Mouse (Mus musculus) intestine, embryonic 15.5 days (tissue): ENCODE measurements around the gene Akr1b10. TPM values are rescaled to one million over a fixed set of nuclear protein-coding genes. Genes with fewer than 3 reads are reported as not detected.
A peak's percentile ranks its signal among the peaks of the same experiment; 100 is the strongest.
"Not testable (repeated sequence)": the region's sequence is repeated elsewhere in the genome, so short reads cannot be mapped to it uniquely, and the experiment has no call there.

Source experiments
- ATAC-seq: fragments of 200-750 bp; cut with Nextera tagmentation; 2 replicates; pipeline ENCODE4 v1.8.0; 2017; ENCODE audit warnings: moderate TSS enrichment, moderate library complexity
- H3K27ac ChIP-seq: fragments of 300-500 bp; sonication (generic); 2 replicates; pipeline ENCODE4 v1.5.1; 2015; ENCODE audit warnings: mild to moderate bottlenecking, inconsistent platforms
- H3K27me3 ChIP-seq: fragments of 300-500 bp; sonication (generic); replicated peaks from 2 replicates; pipeline ENCODE4 v1.6.1; 2015; ENCODE audit warnings: inconsistent platforms
- H3K36me3 ChIP-seq: fragments of 300-500 bp; sonication (generic); 2 replicates; pipeline ENCODE4 v1.6.1; 2015; ENCODE audit warnings: inconsistent platforms
- H3K4me1 ChIP-seq: fragments of 300-500 bp; sonication (generic); replicated peaks from 2 replicates; pipeline ENCODE4 v1.6.1; 2015; ENCODE audit warnings: inconsistent platforms
- H3K4me2 ChIP-seq: fragments of 300-500 bp; sonication (generic); replicated peaks from 2 replicates; pipeline ENCODE4 v1.6.1; 2015; ENCODE audit warnings: mild to moderate bottlenecking, inconsistent platforms
- H3K4me3 ChIP-seq: fragments of 300-500 bp; sonication (generic); replicated peaks from 2 replicates; pipeline ENCODE4 v1.5.1; 2015; ENCODE audit warnings: inconsistent platforms
- H3K9ac ChIP-seq: fragments of 300-500 bp; sonication (generic); 2 replicates; pipeline ENCODE4 v1.6.1; 2015; ENCODE audit warnings: inconsistent platforms
- H3K9me3 ChIP-seq: fragments of 300-500 bp; sonication (generic); 2 replicates; pipeline ENCODE4 v1.6.1; 2016; ENCODE audit warnings: inconsistent platforms
- WGBS: fragments of 180-500 bp; shearing (Covaris S2); methylation state at CpG from one replicate; pipeline ENCODE4 v1.1.7; 2015; 5-methylcytosine and 5-hydroxymethylcytosine counted together
- polyA plus RNA-seq: library from polyadenylated mRNA; unstranded; fragments of >200 nt; fragmentation: Nextera tagmentation; extraction: Ambion mirVana; gene quantifications from 2 replicates; pipeline ENCODE4 v1.2.1, GENCODE M21; 2015

Gene Akr1b10
- polyA plus RNA-seq, 1 experiment from 2014 or later: 14.5 TPM

DNA sequence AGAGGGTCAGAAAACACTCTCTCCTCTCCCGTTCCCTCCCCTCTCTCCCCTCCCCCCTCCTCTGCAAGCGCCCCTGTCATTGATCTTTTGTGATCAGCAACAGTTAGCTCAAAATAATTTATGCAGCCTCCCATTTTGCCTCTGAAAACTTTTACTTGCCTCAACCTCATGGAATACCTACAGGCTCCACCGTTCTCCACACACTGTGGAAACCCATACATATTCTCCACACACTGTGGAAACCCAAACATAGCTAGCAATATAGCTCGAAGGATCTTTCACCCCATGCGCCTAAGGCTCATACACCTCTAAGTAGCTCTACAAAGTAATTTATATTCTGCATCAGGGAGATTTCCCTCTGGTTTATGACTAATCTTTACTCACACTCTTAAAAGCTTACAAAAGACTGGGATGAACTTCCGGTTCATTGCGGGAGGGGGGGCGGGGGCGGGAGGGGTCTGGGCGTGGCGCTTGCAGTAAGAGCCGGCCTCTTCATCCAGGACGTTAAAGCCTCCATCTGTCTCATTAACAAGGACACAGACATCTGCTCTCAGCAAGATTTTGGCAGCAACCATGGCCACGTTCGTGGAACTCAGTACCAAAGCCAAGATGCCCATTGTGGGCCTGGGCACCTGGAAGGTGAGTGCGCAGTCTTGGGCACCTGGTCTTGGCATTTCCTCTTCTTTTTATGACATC is 30.2 kb upstream of the Akr1b10 start, which contains the start of gene Akr1b8:
TSS of gene Akr1b8 (plus strand) at position 462 of the 696 bp plus-strand sequence.
- no peaks in the 10 kb centered on the region for H3K9me3 ChIP-seq
- 0 out of 2 replicates have a peak within 1 kb of the TSS, but pooled peaks have one; percentile 6 for H3K4me3 ChIP-seq
- H3K36me3 ChIP-seq: no peaks in the 10 kb centered on the region
- H3K4me2 ChIP-seq: peak within 1 kb of the TSS; percentile 49
- ATAC-seq: peak; percentile 52
- no peak within 1 kb of the TSS for H3K9ac ChIP-seq
- WGBS: 16% methylated on average over 16 of the region's 16 CpGs
- H3K27me3 ChIP-seq: no peaks in the 10 kb centered on the region
- peaks cover 10% of the 10 kb centered on the region for H3K4me1 ChIP-seq
- H3K27ac ChIP-seq: no peak within 1 kb of the TSS; the same call in 1 of the 2 replicates

DNA sequence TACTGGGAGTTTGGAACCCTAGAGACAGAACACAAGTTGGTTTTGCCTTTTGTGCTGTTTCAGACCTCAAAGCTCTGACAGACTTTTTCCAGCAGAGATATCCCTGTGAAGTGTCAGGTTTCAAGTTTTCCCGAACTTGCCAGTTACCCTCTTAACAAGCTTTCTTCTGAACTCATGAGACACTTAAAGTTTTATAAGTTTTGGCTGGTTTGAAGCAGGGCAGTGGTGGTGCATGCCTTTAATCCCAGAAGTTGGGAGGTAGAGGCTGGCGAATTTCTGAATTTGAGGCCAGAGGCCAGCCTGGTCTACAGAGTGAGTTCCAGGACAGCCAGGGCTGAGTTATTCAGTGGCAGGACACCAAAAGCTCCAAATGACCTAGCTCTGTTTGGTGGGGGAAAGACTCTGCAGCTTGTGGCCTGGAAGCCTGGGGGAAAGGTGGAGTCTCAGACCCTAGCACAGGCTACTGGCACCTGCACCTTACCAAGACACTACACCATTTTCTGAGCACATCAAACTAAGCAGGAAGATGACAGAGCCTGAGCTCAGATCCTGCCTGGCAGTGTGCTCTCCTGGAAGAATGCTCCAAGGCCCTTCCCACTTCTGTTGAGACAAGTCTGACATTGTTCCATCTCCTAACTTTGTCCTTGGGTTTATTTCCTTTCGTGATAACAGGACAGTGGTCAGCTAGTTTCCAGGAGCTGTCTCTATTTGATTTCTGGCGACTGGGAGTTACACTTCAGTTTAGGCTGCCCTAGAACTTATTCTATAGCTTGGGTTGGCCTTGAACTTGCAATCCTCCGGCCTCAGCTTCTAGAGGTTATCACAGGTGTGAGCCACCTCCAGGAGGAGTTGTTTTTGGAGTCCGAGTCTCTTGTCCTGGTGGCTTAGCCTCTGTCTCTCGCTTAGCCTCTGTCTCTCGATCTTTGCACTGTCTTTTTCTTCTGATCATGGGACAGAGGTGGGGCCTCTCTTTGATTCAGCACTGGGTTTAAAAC is 29.4 kb upstream of the Akr1b10 start:
- WGBS: 56% methylated on average over 8 of the region's 8 CpGs
- Histone ChIP-seq H3K9me3 (no peaks in the 10 kb centered on the region), H3K4me3 (no peak overlapping the region), H3K9ac (no peak overlapping the region), H3K4me1 (peaks cover 10% of the 10 kb centered on the region), H3K36me3 (no peaks in the 10 kb centered on the region), H3K27ac (no peak overlapping the region; the same call in 1 of the 2 replicates), H3K4me2 (peak overlapping the region; percentile 49), H3K27me3 (no peaks in the 10 kb centered on the region)
- ATAC-seq: no peak; the same call in 1 of the 2 replicates

DNA sequence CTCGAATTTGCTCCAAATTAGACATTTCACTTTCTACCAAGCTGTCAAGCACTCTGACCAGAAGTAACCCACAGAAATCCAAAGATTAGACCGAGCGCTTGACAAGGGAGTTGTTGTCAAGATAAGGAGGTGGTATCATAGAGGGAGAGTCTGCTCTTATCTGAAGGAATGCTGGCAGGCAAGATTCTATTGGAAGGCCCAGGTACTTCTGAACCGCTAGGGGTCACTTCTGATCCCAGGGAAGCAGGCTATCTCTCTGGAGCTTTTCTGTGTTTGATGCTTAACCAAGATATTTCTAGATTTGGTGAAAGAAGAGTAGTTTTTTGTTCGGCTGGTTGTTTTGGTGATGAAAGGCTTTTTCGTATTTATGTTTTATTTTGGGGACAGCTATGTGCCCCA is 28.7 kb upstream of the Akr1b10 start:
- no peak overlapping the region for H3K9ac ChIP-seq
- no peaks in the 10 kb centered on the region for H3K27me3 ChIP-seq
- no peak overlapping the region for H3K27ac ChIP-seq
- 61% methylated on average over 6 of the region's 6 CpGs for WGBS
- H3K4me3 ChIP-seq: no peak overlapping the region
- no peaks in the 10 kb centered on the region for H3K9me3 ChIP-seq
- H3K4me1 ChIP-seq: peaks cover 10% of the 10 kb centered on the region
- H3K36me3 ChIP-seq: no peaks in the 10 kb centered on the region
- no peak for ATAC-seq
- H3K4me2 ChIP-seq: no peak overlapping the region

DNA sequence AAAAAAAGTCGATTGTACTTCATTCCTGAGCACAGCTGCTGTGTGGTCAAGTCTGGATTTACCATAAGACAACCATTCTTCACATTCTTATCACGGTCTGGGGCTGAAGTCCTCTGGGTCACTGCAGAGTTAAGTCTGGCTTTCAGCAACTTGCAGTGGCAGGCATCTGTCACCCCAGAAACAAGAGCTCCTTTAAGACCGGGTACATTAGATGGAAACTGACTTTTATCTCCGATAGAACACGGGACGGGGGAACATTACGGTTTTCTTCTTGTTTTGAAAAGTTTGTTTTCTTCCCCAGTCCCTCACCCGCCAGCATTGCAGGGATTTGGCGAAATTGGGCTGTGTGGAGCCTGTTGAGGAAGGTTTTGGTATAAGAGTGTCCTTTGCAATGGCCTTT is 28.2 kb upstream of the Akr1b10 start:
- 77% methylated on average over 9 of the region's 9 CpGs for WGBS
- no peak overlapping the region for H3K4me2 ChIP-seq
- H3K27ac ChIP-seq: no peak overlapping the region
- H3K36me3 ChIP-seq: no peaks in the 10 kb centered on the region
- no peak overlapping the region for H3K4me3 ChIP-seq
- no peak for ATAC-seq
- no peaks in the 10 kb centered on the region for H3K27me3 ChIP-seq
- no peak overlapping the region for H3K9ac ChIP-seq
- peaks cover 10% of the 10 kb centered on the region for H3K4me1 ChIP-seq
- H3K9me3 ChIP-seq: no peaks in the 10 kb centered on the region

DNA sequence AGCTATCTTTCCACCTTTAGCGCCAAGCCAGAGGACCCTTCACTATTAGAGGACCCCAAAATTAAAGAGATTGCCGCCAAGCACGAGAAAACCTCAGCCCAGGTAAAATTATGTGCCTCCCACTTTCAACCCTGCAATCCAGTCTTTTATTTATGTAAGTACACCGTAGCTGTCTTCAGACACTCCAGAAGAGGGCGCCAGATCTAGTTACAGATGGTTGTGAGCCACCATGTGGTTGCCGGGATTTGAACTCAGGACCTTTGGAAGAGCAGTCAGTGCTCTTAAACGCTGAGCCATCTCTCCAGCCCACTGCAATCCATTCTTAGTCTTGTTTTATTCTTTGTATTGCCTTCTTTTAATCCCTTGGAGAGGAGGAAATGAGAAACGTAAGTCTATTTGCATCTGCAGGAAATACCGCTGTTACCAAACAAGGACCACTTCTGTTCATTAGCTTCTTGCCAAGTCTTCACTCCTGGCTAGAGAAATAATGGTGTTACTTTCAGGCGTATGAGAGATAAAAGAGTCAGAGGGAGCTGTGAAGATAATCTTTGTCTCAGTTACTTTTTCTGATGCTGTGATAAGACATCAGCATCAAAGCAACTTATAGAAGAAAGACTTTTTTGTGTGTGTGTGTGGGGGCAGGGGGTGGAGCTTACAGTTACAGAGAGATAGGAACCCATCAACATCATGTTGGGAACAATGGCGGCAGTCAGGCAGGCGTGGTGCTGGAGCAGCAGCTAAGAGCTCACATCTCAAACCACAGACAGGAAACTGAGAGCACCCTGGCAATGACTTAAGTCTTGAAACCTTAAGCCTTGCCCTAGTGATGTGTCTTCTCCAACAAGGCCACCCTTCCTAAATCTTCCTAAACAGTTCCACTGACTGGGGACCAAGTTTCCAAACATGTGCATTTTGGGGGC is 19.5 kb upstream of the Akr1b10 start:
- H3K27me3 ChIP-seq: no peaks in the 10 kb centered on the region
- no peak for ATAC-seq
- no peaks in the 10 kb centered on the region for H3K4me1 ChIP-seq
- H3K9me3 ChIP-seq: no peaks in the 10 kb centered on the region
- no peak overlapping the region for H3K4me3 ChIP-seq
- H3K36me3 ChIP-seq: no peaks in the 10 kb centered on the region
- H3K27ac ChIP-seq: no peak overlapping the region
- no peak overlapping the region for H3K9ac ChIP-seq
- 84% methylated on average over 12 of the region's 12 CpGs for whole genome bisulfite sequencing
- no peak overlapping the region for H3K4me2 ChIP-seq

DNA sequence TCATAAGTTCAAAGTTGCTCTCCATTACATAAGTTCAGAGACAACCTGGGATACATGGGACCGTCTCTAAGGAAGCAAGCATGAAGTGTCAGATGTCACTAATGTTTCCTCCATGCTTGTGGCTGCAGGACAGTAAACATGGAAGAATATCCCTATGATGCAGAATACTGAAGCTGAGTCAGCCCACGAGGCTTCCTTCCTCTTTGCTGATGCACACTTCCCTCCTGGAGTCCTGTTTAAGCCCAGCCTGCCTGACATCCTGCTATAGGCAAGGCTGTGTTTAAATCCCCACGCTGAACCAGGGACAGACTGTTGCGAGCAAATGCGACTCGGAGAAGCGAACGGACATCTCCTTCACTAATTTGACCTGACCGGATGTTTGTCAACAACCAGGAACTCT is 16.0 kb upstream of the Akr1b10 start:
- H3K36me3 ChIP-seq: no peaks in the 10 kb centered on the region
- H3K4me1 ChIP-seq: no peaks in the 10 kb centered on the region
- 75% methylated on average over 9 of the region's 9 CpGs for WGBS
- ATAC-seq: no peak
- H3K9ac ChIP-seq: no peak overlapping the region
- no peaks in the 10 kb centered on the region for H3K9me3 ChIP-seq
- no peak overlapping the region for H3K27ac ChIP-seq
- no peaks in the 10 kb centered on the region for H3K27me3 ChIP-seq
- H3K4me3 ChIP-seq: no peak overlapping the region
- no peak overlapping the region for H3K4me2 ChIP-seq

DNA sequence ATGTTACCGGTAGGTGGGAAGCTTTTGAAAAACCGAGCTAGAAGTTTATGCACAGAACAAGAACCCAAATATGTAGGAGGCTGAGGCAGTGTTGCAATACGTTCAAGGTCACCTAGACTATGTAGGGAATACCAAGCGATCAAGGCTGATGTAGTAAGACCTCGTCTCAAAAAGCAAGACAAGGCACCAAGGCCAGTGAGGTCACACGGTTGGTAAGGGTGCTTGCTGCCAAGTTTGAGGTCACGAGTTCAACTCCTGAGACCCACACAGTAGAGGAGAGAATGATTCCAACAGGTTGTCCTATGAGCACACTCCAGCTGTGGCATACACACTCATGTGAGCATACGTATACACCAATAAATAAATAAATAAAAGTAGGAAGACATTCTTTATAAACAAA is 13.9 kb upstream of the Akr1b10 start:
- 79% methylated on average over 8 of the region's 8 CpGs for WGBS
- no peak overlapping the region for H3K4me3 ChIP-seq
- no peak overlapping the region for H3K9ac ChIP-seq
- ATAC-seq: no peak
- H3K4me1 ChIP-seq: no peaks in the 10 kb centered on the region
- no peaks in the 10 kb centered on the region for H3K36me3 ChIP-seq
- H3K9me3 ChIP-seq: no peaks in the 10 kb centered on the region
- no peaks in the 10 kb centered on the region for H3K27me3 ChIP-seq
- no peak overlapping the region for H3K4me2 ChIP-seq
- no peak overlapping the region for H3K27ac ChIP-seq

DNA sequence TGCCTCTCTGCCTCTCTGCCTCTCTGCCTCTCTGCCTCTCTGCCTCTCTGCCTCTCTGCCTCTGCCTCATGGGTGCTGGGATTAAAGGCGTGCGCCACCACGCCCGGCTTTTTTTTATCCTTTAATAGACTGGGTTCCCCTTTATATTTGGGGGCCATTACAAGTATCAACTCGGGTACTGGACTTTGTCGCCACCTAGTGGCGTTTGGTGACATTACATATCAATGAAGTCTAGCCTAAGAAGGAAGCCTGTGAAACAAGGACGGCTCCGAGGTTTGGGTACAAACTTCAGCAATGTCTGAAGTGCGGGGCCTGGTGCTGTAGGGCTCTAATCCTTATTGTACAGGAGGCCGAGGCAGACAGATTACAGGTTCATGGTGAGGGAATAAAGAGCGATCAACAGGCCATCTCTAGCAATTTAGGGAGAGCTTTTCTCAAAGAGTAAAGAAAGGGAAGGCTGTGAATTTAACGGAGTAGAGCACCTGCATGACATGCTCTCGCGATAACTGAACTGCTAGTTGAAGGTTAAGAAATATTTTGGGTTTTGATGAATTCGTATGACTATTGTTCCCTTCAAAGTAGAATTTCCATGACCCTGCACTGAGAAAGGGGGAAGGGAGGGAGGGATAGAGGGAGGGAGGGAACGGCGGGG is 12.2 kb upstream of the Akr1b10 start:
- H3K36me3 ChIP-seq: no peaks in the 10 kb centered on the region
- H3K27me3 ChIP-seq: no peaks in the 10 kb centered on the region
- H3K9me3 ChIP-seq: no peaks in the 10 kb centered on the region
- H3K4me3 ChIP-seq: no peak overlapping the region
- H3K4me1 ChIP-seq: no peaks in the 10 kb centered on the region
- 25% methylated on average over 18 of the region's 18 CpGs for WGBS
- no peak overlapping the region for H3K27ac ChIP-seq
- peak; percentile 47 for ATAC-seq
- peak overlapping the region; percentile 51 for H3K4me2 ChIP-seq
- H3K9ac ChIP-seq: no peak overlapping the region

DNA sequence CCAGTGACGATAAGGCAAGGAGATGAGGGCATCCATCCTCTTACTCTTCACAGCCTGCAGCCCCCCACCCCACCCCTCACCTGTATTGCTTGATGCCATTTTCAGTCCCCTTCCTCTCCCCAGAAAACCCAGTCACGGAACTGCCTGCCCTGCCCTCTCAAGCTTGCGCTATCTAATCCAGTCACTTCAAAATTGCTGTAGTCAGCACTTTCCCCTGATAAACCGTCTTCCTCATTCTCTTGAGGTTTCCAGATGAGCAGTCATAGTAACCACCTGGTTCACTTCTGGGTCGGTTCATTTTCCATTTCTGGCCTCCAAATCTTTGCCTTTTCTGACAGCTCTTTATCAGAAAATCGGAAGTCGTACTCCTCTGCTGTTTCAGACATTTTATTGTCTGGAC is 10.2 kb upstream of the Akr1b10 start:
- Histone ChIP-seq H3K36me3 (no peaks in the 10 kb centered on the region), H3K9ac (no peak overlapping the region), H3K27ac (no peak overlapping the region), H3K9me3 (no peaks in the 10 kb centered on the region), H3K27me3 (no peaks in the 10 kb centered on the region), H3K4me2 (no peak overlapping the region), H3K4me1 (no peaks in the 10 kb centered on the region), H3K4me3 (no peak overlapping the region)
- no peak for ATAC-seq
- WGBS: 83% methylated on average over 7 of the region's 7 CpGs

DNA sequence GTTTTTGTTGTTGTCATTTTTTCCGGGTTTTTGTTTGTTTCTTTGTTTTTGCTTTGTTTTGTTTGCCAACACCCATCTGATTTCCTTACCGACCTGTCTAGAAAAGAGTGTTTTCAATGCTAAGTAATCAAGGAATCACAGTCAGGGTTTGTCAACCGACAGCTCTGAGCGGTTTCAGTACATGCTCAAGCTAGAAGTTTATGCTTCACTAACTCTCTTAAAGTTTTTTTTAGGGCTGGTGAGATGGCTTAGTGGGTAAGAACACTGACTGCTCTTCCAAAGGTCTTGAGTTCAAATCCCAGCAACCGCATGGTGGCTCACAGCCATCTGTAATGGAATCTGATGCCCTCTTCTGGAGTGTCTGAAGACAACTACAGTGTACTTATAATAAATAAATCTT is 8.1 kb upstream of the Akr1b10 start:
- H3K9ac ChIP-seq, H3K9me3 ChIP-seq, H3K4me3 ChIP-seq, ATAC-seq, H3K27me3 ChIP-seq, H3K36me3 ChIP-seq, H3K27ac ChIP-seq, H3K4me1 ChIP-seq, H3K4me2 ChIP-seq: not testable (repeated sequence)
- WGBS: 83% methylated on average over 5 of the region's 5 CpGs

DNA sequence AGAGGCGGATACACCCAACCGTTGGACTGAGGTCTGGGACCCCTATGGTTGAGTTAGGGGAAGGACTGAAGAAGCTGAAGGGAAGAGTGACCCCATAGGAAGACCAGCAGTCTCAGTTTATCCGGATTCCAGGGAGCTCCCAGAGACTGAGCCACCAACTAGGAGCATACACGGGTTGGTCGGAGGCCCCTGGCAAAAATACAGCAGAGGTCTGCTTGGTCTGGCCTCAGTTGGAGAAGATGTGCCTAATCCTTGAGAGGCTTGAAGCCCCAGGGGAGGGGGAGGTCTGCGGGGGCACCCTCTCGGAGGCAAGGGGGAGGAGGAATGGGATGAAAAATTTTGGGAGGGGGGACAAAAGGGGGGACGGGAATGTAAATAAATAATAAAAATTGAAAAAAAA is 617 bp upstream of the Akr1b10 start:
- Histone ChIP-seq H3K9me3 (no peaks in the 10 kb centered on the region), H3K36me3 (no peaks in the 10 kb centered on the region), H3K4me2 (no peak overlapping the region; the same call in 1 of the 2 replicates), H3K9ac (no peak overlapping the region), H3K27me3 (no peaks in the 10 kb centered on the region), H3K27ac (no peak overlapping the region), H3K4me3 (no peak overlapping the region), H3K4me1 (peaks cover 7% of the 10 kb centered on the region)
- no peak for ATAC-seq
- WGBS: 46% methylated on average over 8 of the region's 8 CpGs
